Mouse (Mus musculus): ENCODE measurements around the gene Fam189b.

DNA sequence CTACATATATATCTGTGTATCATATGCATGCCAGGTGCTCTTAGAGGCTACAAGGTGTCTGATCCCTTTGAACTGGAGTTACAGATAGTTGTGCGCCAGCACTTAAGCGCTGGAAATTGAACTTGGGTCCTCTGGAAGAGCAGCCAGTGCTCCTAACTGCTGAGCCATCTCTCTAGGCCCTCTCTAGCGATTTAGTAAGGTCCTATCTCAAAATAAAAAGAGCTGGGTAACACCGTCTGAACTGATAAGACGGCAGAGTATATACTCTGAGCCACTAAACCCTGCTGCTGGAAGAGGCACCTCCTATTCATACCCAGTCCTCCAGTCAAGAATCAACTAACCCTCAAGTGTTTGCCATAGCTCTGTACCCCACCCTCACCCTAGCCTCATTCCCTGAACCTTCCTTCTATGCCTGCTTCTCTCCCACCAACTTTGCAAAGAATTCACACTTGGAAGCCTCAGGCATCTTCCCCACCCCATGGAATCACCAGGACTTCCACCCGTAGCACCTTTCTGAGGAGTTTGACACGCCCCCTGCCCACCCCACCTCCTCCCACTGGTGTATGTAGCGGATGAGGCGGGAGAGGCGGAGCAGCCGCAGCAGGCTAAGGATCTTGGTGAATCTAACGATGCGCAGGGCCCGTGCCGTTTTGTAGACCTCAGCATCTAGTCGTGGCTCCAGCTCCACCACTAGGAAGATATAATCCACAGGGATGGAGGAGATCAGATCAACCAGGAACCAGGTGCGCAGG, 30.7 kb upstream of the Fam189b start:
- TF ChIP-seq POLR2A (IDR thresholded peaks at IDR 0.05; ENCODE audit: borderline replicate concordance, low read depth, low read length) (no peak), CTCF (IDR thresholded peaks at IDR 0.05; ENCODE audit: low read depth, low read length) (no peak)
